Mouse (Mus musculus) neural tube, embryonic 13.5 days (tissue): ENCODE measurements at regions not wholly inside any gene's neighbourhood (a gene's known extent, or its start where the extent isn't known, plus 50 kb on each side); places are given as distances from the start of the nearest gene placed in this dataset.

Source experiments
- ATAC-seq: fragments of 200-750 bp; cut with Nextera tagmentation; 2 replicates; pipeline ENCODE4 v1.8.0; 2017; ENCODE audit warnings: low read depth, mild to moderate bottlenecking, moderate TSS enrichment, moderate library complexity
- H3K27ac ChIP-seq: fragments of 300-500 bp; sonication (generic); replicated peaks from 2 replicates; pipeline ENCODE4 v1.5.1; 2015; ENCODE audit warnings: moderate library complexity, mild to moderate bottlenecking, inconsistent platforms
- H3K27me3 ChIP-seq: fragments of 300-500 bp; sonication (generic); 2 replicates; pipeline ENCODE4 v1.6.1; 2015; ENCODE audit warnings: mild to moderate bottlenecking, inconsistent platforms
- H3K36me3 ChIP-seq: fragments of 300-500 bp; sonication (generic); 2 replicates; pipeline ENCODE4 v1.6.1; 2015; ENCODE audit warnings: mild to moderate bottlenecking, inconsistent platforms
- H3K4me1 ChIP-seq: fragments of 300-500 bp; sonication (generic); replicated peaks from 2 replicates; pipeline ENCODE4 v1.6.1; 2015; ENCODE audit warnings: inconsistent platforms
- H3K4me2 ChIP-seq: fragments of 300-500 bp; sonication (generic); 2 replicates; pipeline ENCODE4 v1.6.1; 2015; ENCODE audit warnings: inconsistent platforms, mild to moderate bottlenecking, moderate library complexity
- H3K4me3 ChIP-seq: fragments of 300-500 bp; sonication (generic); 2 replicates; pipeline ENCODE4 v1.5.1; 2015; ENCODE audit warnings: mild to moderate bottlenecking, inconsistent platforms
- H3K9ac ChIP-seq: fragments of 300-500 bp; sonication (generic); 2 replicates; pipeline ENCODE4 v1.6.1; 2015; ENCODE audit warnings: moderate library complexity, mild to moderate bottlenecking, inconsistent platforms
- H3K9me3 ChIP-seq: fragments of 300-500 bp; sonication (generic); 2 replicates; pipeline ENCODE4 v1.6.1; 2016; ENCODE audit warnings: inconsistent platforms
- WGBS: fragments of 180-500 bp; shearing (Covaris S2); methylation state at CpG from one replicate; pipeline ENCODE4 v1.1.7; 2015; 5-methylcytosine and 5-hydroxymethylcytosine counted together

GRCm38 (mm10) chr17:88284477-88284876, 156.0 kb upstream of the Foxn2 start:
- Histone ChIP-seq H3K9me3 (peaks cover 19% of the 10 kb centered on the region), H3K27me3 (no peaks in the 10 kb centered on the region), H3K4me3 (no peak overlapping the region), H3K27ac (no peak overlapping the region), H3K36me3 (no peaks in the 10 kb centered on the region), H3K4me1 (no peaks in the 10 kb centered on the region), H3K4me2 (no peak overlapping the region), H3K9ac (no peak overlapping the region)
- no peak for ATAC-seq
- 94% methylated on average over 3 of the region's 3 CpGs for WGBS

GRCm38 (mm10) chr17:88287861-88288260, 152.7 kb upstream of the Foxn2 start:
- Histone ChIP-seq H3K27me3 (no peaks in the 10 kb centered on the region), H3K9me3 (peaks cover 19% of the 10 kb centered on the region), H3K4me1 (no peaks in the 10 kb centered on the region), H3K9ac (no peak overlapping the region), H3K4me2 (no peak overlapping the region), H3K36me3 (no peaks in the 10 kb centered on the region), H3K27ac (no peak overlapping the region), H3K4me3 (no peak overlapping the region)
- ATAC-seq = no peak
- WGBS = 87% methylated on average over 1 of the region's 1 CpGs

DNA sequence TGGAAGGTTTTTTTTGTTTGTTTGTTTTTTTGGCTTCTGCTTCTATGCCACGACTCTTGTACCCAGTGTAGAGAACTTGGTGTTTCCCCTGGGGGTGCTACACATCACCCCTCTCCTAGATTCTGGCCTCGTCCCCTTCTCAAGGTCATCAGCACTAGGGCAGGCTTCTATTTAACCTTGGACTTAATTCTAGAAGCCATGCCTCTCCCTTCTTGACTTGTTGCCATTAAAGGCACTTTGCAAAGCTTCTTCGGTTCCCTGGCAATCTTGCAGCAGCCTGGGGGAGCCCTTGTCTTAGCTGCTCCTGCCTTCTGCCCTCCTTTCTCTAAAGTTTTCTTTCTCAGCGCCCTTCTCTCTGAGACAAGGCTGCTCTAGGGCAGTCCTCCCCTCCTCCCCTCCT, 143.0 kb upstream of the Foxn2 start:
- no peak for ATAC-seq
- 55% methylated on average over 4 of the region's 4 CpGs for WGBS
- Histone ChIP-seq H3K27me3 (no peaks in the 10 kb centered on the region), H3K4me3 (no peak overlapping the region), H3K4me1 (no peaks in the 10 kb centered on the region), H3K9me3 (no peaks in the 10 kb centered on the region), H3K27ac (no peak overlapping the region), H3K36me3 (no peaks in the 10 kb centered on the region), H3K9ac (no peak overlapping the region), H3K4me2 (no peak overlapping the region)

- ATAC-seq = no peak
- 57% methylated on average over 2 of the region's 2 CpGs for WGBS
These were observed 136.5 kb upstream of the Foxn2 start for GRCm38 (mm10) chr17:88303991-88304390.

GRCm38 (mm10) chr17:88305165-88305564, 135.3 kb upstream of the Foxn2 start:
- no peak overlapping the region for H3K27ac ChIP-seq
- no peaks in the 10 kb centered on the region for H3K4me1 ChIP-seq
- no peak for ATAC-seq
- H3K36me3 ChIP-seq = no peaks in the 10 kb centered on the region
- no peak overlapping the region for H3K4me2 ChIP-seq
- H3K4me3 ChIP-seq = no peak overlapping the region
- 78% methylated on average over 9 of the region's 9 CpGs for WGBS
- H3K9ac ChIP-seq = no peak overlapping the region
- H3K27me3 ChIP-seq = no peaks in the 10 kb centered on the region
- H3K9me3 ChIP-seq = no peaks in the 10 kb centered on the region

More at GRCm38 (mm10) chr17:88303991-88304390, 136.5 kb upstream of the Foxn2 start:
- Histone ChIP-seq H3K4me3 (no peak overlapping the region), H3K9me3 (no peaks in the 10 kb centered on the region), H3K27me3 (no peaks in the 10 kb centered on the region), H3K9ac (no peak overlapping the region), H3K36me3 (no peaks in the 10 kb centered on the region), H3K4me1 (no peaks in the 10 kb centered on the region), H3K4me2 (no peak overlapping the region), H3K27ac (no peak overlapping the region)

GRCm38 (mm10) chr17:88306325-88306724, 134.2 kb upstream of the Foxn2 start:
- no peaks in the 10 kb centered on the region for H3K4me1 ChIP-seq
- no peak overlapping the region for H3K4me3 ChIP-seq
- 66% methylated on average over 9 of the region's 9 CpGs for WGBS
- no peaks in the 10 kb centered on the region for H3K9me3 ChIP-seq
- no peaks in the 10 kb centered on the region for H3K36me3 ChIP-seq
- H3K27ac ChIP-seq = no peak overlapping the region
- no peak overlapping the region for H3K9ac ChIP-seq
- ATAC-seq = no peak
- no peaks in the 10 kb centered on the region for H3K27me3 ChIP-seq
- no peak overlapping the region for H3K4me2 ChIP-seq

GRCm38 (mm10) chr17:88307082-88307481, 133.4 kb upstream of the Foxn2 start:
- Histone ChIP-seq H3K27me3 (no peaks in the 10 kb centered on the region), H3K9me3 (no peaks in the 10 kb centered on the region), H3K4me1 (no peaks in the 10 kb centered on the region), H3K4me2 (no peak overlapping the region), H3K4me3 (no peak overlapping the region), H3K36me3 (no peaks in the 10 kb centered on the region), H3K27ac (no peak overlapping the region), H3K9ac (no peak overlapping the region)
- 43% methylated on average over 4 of the region's 4 CpGs for WGBS
- no peak for ATAC-seq

GRCm38 (mm10) chr17:88307826-88308225, 132.7 kb upstream of the Foxn2 start:
- 89% methylated on average over 9 of the region's 9 CpGs for WGBS
- Histone ChIP-seq H3K4me3 (no peak overlapping the region), H3K27me3 (no peaks in the 10 kb centered on the region), H3K4me1 (no peaks in the 10 kb centered on the region), H3K36me3 (no peaks in the 10 kb centered on the region), H3K9ac (no peak overlapping the region), H3K27ac (no peak overlapping the region), H3K4me2 (no peak overlapping the region), H3K9me3 (no peaks in the 10 kb centered on the region)
- no peak for ATAC-seq

- ATAC-seq = no peak
- Histone ChIP-seq H3K4me2 (no peak overlapping the region), H3K9ac (no peak overlapping the region), H3K36me3 (no peaks in the 10 kb centered on the region), H3K4me1 (no peaks in the 10 kb centered on the region), H3K27me3 (no peaks in the 10 kb centered on the region), H3K4me3 (no peak overlapping the region), H3K9me3 (no peaks in the 10 kb centered on the region), H3K27ac (no peak overlapping the region)
- WGBS = 87% methylated on average over 2 of the region's 2 CpGs
These were observed 127.6 kb upstream of the Foxn2 start for GRCm38 (mm10) chr17:88312876-88313275.

DNA sequence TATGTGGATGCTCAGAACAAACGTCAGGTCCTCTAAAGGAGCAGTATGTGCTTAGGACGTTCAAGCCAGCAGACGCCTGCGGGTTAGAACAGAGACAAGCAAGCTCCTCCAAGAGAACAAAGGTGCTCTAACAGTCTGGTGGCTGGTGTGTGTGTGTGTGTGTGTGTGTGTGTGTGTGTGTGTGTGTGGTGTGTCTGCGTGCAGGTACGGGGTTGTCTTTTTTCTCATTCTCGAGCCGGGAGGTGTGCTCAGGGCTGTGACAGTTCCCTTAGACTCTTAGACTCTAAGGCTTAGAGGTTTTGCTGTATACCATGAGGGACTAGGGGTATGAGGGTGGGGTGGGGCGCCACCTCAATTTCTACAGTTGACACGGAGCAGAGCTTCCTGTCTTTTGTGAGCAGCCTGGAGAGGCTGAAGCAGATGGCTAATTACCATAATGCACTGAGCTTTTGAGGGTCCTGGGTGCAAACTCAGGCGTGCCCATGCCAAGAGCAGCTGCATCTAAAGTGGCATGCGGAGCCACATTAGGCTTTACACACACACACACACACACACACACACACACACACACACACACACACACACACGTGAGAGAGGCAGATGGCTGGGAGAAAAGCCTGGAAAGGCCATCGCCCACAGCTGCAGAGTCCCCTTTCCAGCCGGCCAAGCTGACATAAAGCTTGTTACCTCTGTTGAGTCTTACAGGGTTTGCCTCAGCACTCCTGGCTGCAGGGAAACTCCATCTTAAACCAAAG, 124.1 kb upstream of the Foxn2 start:
- H3K27ac ChIP-seq = peak overlapping the region; percentile 64
- 54% methylated on average over 15 of the region's 15 CpGs for WGBS
- H3K9me3 ChIP-seq = no peaks in the 10 kb centered on the region

GRCm38 (mm10) chr17:88317311-88317710, 123.2 kb upstream of the Foxn2 start:
- Histone ChIP-seq H3K4me2 (no peak overlapping the region), H3K27me3 (peaks cover 9% of the 10 kb centered on the region), H3K4me3 (no peak overlapping the region), H3K36me3 (no peaks in the 10 kb centered on the region), H3K9ac (no peak overlapping the region), H3K27ac (no peak overlapping the region), H3K9me3 (no peaks in the 10 kb centered on the region), H3K4me1 (no peaks in the 10 kb centered on the region)
- WGBS = 68% methylated on average over 5 of the region's 5 CpGs
- ATAC-seq = no peak

More for the DNA sequence above, 124.1 kb upstream of the Foxn2 start:
- Histone ChIP-seq H3K27me3 (peaks cover 1% of the 10 kb centered on the region; the same call in 1 of the 2 replicates), H3K4me3 (no peak overlapping the region), H3K9ac (no peak overlapping the region), H3K4me1 (no peaks in the 10 kb centered on the region), H3K4me2 (no peak overlapping the region), H3K36me3 (no peaks in the 10 kb centered on the region)
- peak; percentile 93 for ATAC-seq

DNA sequence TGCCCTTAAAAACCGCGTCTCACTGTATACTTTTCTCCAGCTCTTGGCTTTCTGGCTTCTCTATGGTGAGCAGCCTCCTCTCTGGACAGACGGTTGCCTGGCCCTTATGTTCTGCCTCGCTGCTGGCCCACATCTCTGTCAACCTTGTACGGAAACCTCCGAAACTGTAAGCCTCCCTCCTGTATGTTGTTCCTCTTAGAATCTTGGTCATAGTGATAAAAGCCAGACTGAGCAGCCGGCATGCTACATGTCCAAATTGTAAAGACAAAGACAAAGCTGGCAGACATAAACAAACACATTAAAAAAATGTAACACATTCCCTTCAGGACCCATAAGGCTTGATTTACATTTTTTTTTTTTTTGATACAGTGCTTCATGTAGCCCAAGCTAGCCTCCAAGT, 122.7 kb upstream of the Foxn2 start:
- no peak for ATAC-seq
- WGBS = 92% methylated on average over 7 of the region's 7 CpGs
- Histone ChIP-seq H3K27ac (no peak overlapping the region), H3K27me3 (peaks cover 14% of the 10 kb centered on the region), H3K36me3 (no peaks in the 10 kb centered on the region), H3K4me3 (no peak overlapping the region), H3K9me3 (no peaks in the 10 kb centered on the region), H3K4me1 (no peaks in the 10 kb centered on the region), H3K4me2 (no peak overlapping the region), H3K9ac (no peak overlapping the region)

DNA sequence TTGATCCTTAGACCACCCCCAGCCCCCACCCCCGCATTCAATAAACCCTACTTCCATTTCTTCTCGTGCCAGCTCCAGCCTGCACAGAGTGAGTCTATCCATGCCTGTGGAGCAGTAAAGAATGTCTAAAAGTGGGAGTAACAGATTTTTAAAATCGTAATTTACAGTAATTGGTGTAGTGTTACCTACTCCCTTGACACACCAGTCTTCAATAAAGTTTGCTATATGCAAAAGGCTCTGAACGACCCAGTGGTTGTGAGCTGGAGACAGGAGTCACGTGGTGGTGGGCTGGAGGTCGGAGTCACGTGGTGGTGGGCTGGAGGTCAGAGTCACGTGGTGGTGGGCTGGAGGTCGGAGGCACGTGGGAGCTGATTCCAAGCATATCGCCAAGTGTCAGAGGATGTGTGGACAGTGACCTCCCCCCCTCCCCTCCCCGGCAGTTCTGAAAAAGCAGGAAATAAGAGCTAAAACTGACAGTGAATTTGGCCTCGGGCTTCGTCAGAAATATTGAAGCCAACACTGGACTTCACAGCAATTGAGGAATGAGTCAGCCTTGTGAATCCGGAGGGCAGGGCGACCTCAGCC, 122.2 kb upstream of the Foxn2 start:
- Histone ChIP-seq H3K9me3 (no peaks in the 10 kb centered on the region), H3K4me3 (no peak overlapping the region), H3K4me1 (no peaks in the 10 kb centered on the region), H3K27me3 (peaks cover 18% of the 10 kb centered on the region), H3K27ac (no peak overlapping the region), H3K4me2 (no peak overlapping the region), H3K36me3 (no peaks in the 10 kb centered on the region), H3K9ac (no peak overlapping the region)
- 75% methylated on average over 16 of the region's 16 CpGs for WGBS
- no peak for ATAC-seq
